11 mouse cellular contexts compared by ENCODE assay signal in genomic region chr7:141948045-141948444, GRCm38 (mm10). TPM values are rescaled to one million over a fixed set of nuclear protein-coding genes. Genes with fewer than 3 reads are reported as not detected.
DNase-seq lines count a peak whose midpoint lies in the region; ATAC-seq and TF ChIP-seq lines count a peak whose summit lies in the region.
"Had no signal": no experiment of that assay in that cellular context is flagged by ENCODE, and none has a peak within 500 bp of the region (broad histone marks: within the 10 kb centered on the region; RNA-seq: fewer than 3 reads in every experiment).

No protein-coding gene starts in this region.

- no peak overlapping the region for H3K4me2 ChIP-seq in heart, postnatal 0 days (ENCODE audit: low read depth, low read length)
- H3K4me2 ChIP-seq in midbrain, embryonic 11.5 days = no peak overlapping the region
- peak overlapping the region; percentile 82 for H3K4me2 ChIP-seq in midbrain, embryonic 12.5 days (replicated peaks)
- H3K4me2 ChIP-seq: heart, embryonic 15.5 days; liver, embryonic 15.5 days had no signal

- H3K4me3 ChIP-seq in heart, postnatal 0 days (ENCODE audit: low read depth, low read length) = no peak overlapping the region
- peak overlapping the region; percentile 11; the same call in 1 of the 2 replicates for H3K4me3 ChIP-seq in midbrain, embryonic 10.5 days
- H3K4me3 ChIP-seq in midbrain, embryonic 11.5 days (ENCODE audit: low read depth, low read length) = no peak overlapping the region
- no peak overlapping the region for H3K4me3 ChIP-seq in midbrain, embryonic 12.5 days
- H3K4me3 ChIP-seq: liver, embryonic 15.5 days had no signal

- H3K27me3 ChIP-seq in heart, postnatal 0 days (ENCODE audit: control insufficient read depth, insufficient read depth, low read length) = peaks cover 74% of the 10 kb centered on the region
- peaks cover 59% of the 10 kb centered on the region for H3K27me3 ChIP-seq in midbrain, embryonic 10.5 days (ENCODE audit: low read depth, poor library complexity, severe bottlenecking)
- H3K27me3 ChIP-seq in midbrain, embryonic 11.5 days (ENCODE audit: control insufficient read depth, insufficient read depth, low read length) = peaks cover 3% of the 10 kb centered on the region; the same call in 1 of the 2 replicates
- H3K27me3 ChIP-seq in midbrain, embryonic 12.5 days = peaks cover 9% of the 10 kb centered on the region; the same call in 1 of the 2 replicates

- H3K4me1 ChIP-seq in heart, postnatal 0 days (ENCODE audit: control insufficient read depth, insufficient read depth) = no peaks in the 10 kb centered on the region
- H3K4me1 ChIP-seq in midbrain, embryonic 10.5 days = peaks cover 65% of the 10 kb centered on the region
- H3K4me1 ChIP-seq in midbrain, embryonic 11.5 days (ENCODE audit: control insufficient read depth, insufficient read depth, low read length) = peaks cover 30% of the 10 kb centered on the region
- H3K4me1 ChIP-seq in midbrain, embryonic 12.5 days = peaks cover 54% of the 10 kb centered on the region

- no peaks in the 10 kb centered on the region; the same call in 1 of the 2 replicates for H3K9me3 ChIP-seq in heart, postnatal 0 days (replicated peaks; ENCODE audit: control insufficient read depth, low read length)
- no peaks in the 10 kb centered on the region for H3K9me3 ChIP-seq in midbrain, embryonic 10.5 days (replicated peaks)
- no peaks in the 10 kb centered on the region for H3K9me3 ChIP-seq in midbrain, embryonic 11.5 days (ENCODE audit: control insufficient read depth, low read length)
- no peaks in the 10 kb centered on the region for H3K9me3 ChIP-seq in midbrain, embryonic 12.5 days
- H3K9me3 ChIP-seq: liver, embryonic 15.5 days had no signal

- H3K9ac ChIP-seq in heart, postnatal 0 days (replicated peaks; ENCODE audit: low read depth, low read length) = no peak overlapping the region
- H3K9ac ChIP-seq in midbrain, embryonic 11.5 days (ENCODE audit: low read length) = no peak overlapping the region
- no peak overlapping the region for H3K9ac ChIP-seq in midbrain, embryonic 12.5 days (replicated peaks)
- H3K9ac ChIP-seq: heart, embryonic 15.5 days; liver, embryonic 15.5 days had no signal

- no peaks in the 10 kb centered on the region for H3K36me3 ChIP-seq in heart, postnatal 0 days (replicated peaks; ENCODE audit: control insufficient read depth, insufficient read depth, low read length)
- H3K36me3 ChIP-seq in midbrain, embryonic 10.5 days = peaks cover 16% of the 10 kb centered on the region
- H3K36me3 ChIP-seq in midbrain, embryonic 11.5 days (ENCODE audit: control insufficient read depth, insufficient read depth, low read length) = peaks cover 8% of the 10 kb centered on the region; the same call in 1 of the 2 replicates
- H3K36me3 ChIP-seq in midbrain, embryonic 12.5 days = peaks cover 11% of the 10 kb centered on the region
- H3K36me3 ChIP-seq: heart, embryonic 15.5 days; liver, embryonic 15.5 days had no signal

- no peak for TF ChIP-seq EP300 in heart, postnatal 0 days (IDR thresholded peaks at IDR 0.05; ENCODE audit: low read depth)

- intact Hi-C loops in heart, postnatal 25 days (cut with DNase I) = no loop called here

- TF ChIP-seq CTCF in heart, postnatal 0 days (IDR thresholded peaks at IDR 0.05; ENCODE audit: low read depth) = 0 out of 2 replicates have a peak, but pooled peaks have one; percentile 5

- WGBS in heart, postnatal 0 days = 90% methylated on average over 1 of the region's 1 CpGs
- WGBS in midbrain, embryonic 10.5 days = 75% methylated on average over 1 of the region's 1 CpGs
- 60% methylated on average over 1 of the region's 1 CpGs for WGBS in midbrain, embryonic 11.5 days
- WGBS in midbrain, embryonic 12.5 days = 91% methylated on average over 1 of the region's 1 CpGs

- no peak for ATAC-seq in heart, postnatal 0 days (ENCODE audit: insufficient read depth, low read depth)
- no peak for ATAC-seq in midbrain, embryonic 11.5 days (ENCODE audit: low FRiP score)
- no peak for ATAC-seq in midbrain, embryonic 12.5 days (ENCODE audit: low FRiP score, low read depth)
- ATAC-seq: activated CD4-positive, CD25-positive, alpha-beta regulatory T cell, adult 4 months had no signal

- no peak overlapping the region for H3K27ac ChIP-seq in heart, postnatal 0 days (ENCODE audit: low read depth)
- no peak overlapping the region for H3K27ac ChIP-seq in midbrain, embryonic 10.5 days (replicated peaks)
- no peak overlapping the region for H3K27ac ChIP-seq in midbrain, embryonic 11.5 days (ENCODE audit: low read depth, low read length)
- H3K27ac ChIP-seq in midbrain, embryonic 12.5 days (replicated peaks) = no peak overlapping the region
- H3K27ac ChIP-seq: heart, embryonic 15.5 days; liver, embryonic 15.5 days had no signal

- DNase-seq in heart, postnatal 0 days (ENCODE audit: low spot score) = no peak
- DNase-seq in heart, postnatal 25 days (ENCODE audit: low spot score) = no peak
- DNase-seq in midbrain, embryonic 10.5 days (ENCODE audit: low spot score) = no peak
- no peak for DNase-seq in midbrain, embryonic 11.5 days (ENCODE audit: low spot score, missing footprints)
- no peak for DNase-seq in frontal cortex, adult 2 months (ENCODE audit: extremely low spot score in 1 of 2, low spot score in 1 of 2)
- no peak for DNase-seq in yolk sac, embryonic 10.5 days (ENCODE audit: low spot score)
- DNase-seq: right cerebral cortex, postnatal 14 days had no signal

RNA-seq across cellular contexts. Expression of gene Brsk2, which starts 1.5 kb away (rescaled TPM):
- not detected in 2 replicates for total RNA-seq in heart, postnatal 0 days (2014; rRNA removed; ENCODE audit: low replicate concordance)
- polyA plus RNA-seq in heart, postnatal 0 days (2015; fragmentation: Nextera tagmentation; extraction: Ambion mirVana) = 0.30 and 0.37 TPM in 2 replicates
- total RNA-seq in heart, postnatal 25 days (2021) = under 1 TPM in 1 of 2 experiments, not detected in 1; 0.22 TPM
- 7.8 and 11.4 TPM in 2 replicates for polyA plus RNA-seq in midbrain, embryonic 10.5 days (2016; fragmentation: Nextera tagmentation; extraction: Ambion mirVana)
- 9.9 and 11.4 TPM in 2 replicates for polyA plus RNA-seq in midbrain, embryonic 11.5 days (2014; fragmentation: Nextera tagmentation; extraction: Ambion mirVana)
- 20.5 and 22.9 TPM in 2 replicates for polyA plus RNA-seq in midbrain, embryonic 12.5 days (2016; fragmentation: Nextera tagmentation; extraction: Ambion mirVana)
- 115 and 121 TPM in 2 replicates for polyA plus RNA-seq in frontal cortex, adult 2 months (2012; rRNA removed)

RNA-seq across cellular contexts. Expression of gene Tollip, which starts 29.7 kb away (rescaled TPM):
- total RNA-seq in heart, postnatal 0 days (2014; rRNA removed; ENCODE audit: low replicate concordance) = 60.0 and 70.3 TPM in 2 replicates
- polyA plus RNA-seq in heart, postnatal 0 days (2015; fragmentation: Nextera tagmentation; extraction: Ambion mirVana) = 28.1 and 30.8 TPM in 2 replicates
- 10 to 100 TPM; 47.4 to 52.9 TPM for total RNA-seq in heart, postnatal 25 days (2021)
- polyA plus RNA-seq in midbrain, embryonic 10.5 days (2016; fragmentation: Nextera tagmentation; extraction: Ambion mirVana) = 52.9 and 66.6 TPM in 2 replicates
- 55.5 and 56.4 TPM in 2 replicates for polyA plus RNA-seq in midbrain, embryonic 11.5 days (2014; fragmentation: Nextera tagmentation; extraction: Ambion mirVana)
- polyA plus RNA-seq in midbrain, embryonic 12.5 days (2016; fragmentation: Nextera tagmentation; extraction: Ambion mirVana) = 68.0 and 68.2 TPM in 2 replicates
- 101 and 104 TPM in 2 replicates for polyA plus RNA-seq in frontal cortex, adult 2 months (2012; rRNA removed)
